Mouse (Mus musculus) cerebral cortex, adult 2 months (tissue): ENCODE data around the gene Alyref.

Experiments used
- WGBS: fragments of 180-500 bp; shearing (Covaris S2); methylation state at CpG from one replicate; pipeline ENCODE4 v1.1.7; 2018; 5-methylcytosine and 5-hydroxymethylcytosine counted together

The Alyref gene

GRCm38 (mm10) chr11:120626785-120627467 lies 28.8 kb upstream of the Alyref start:
- WGBS: 73% methylated on average over 11 of the region's 11 CpGs

GRCm38 (mm10) chr11:120625152-120625775 lies 27.1 kb upstream of the Alyref start, which contains the start of gene Sirt7:
Gene Sirt7 (minus strand): TSS chr11:120625240.
- WGBS: 14% methylated on average over 5 of the region's 5 CpGs

DNA sequence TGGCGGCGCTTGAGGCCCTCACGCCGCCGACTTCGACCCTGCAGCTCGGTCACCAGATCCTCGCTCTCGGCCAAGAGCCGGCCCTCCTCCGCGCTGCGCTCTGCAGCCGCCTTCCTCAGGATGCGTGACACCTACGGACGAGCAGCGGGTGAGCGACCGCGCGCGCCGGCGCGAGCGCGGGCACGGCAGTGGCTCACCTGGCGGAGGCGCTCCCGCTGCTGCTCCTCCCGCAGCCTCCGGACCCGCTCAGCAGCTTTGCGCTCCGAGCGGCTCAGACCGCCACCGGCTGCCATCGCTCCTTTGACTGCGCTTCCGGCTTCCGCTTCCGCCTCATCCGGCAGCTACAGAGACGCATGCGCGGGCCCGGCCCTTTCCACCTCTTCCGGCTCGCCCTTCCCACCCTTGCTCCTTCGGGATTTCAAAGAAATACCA lies 26.5 kb upstream of the Alyref start:
- under 1% methylated on average over 53 of the region's 53 CpGs for WGBS

DNA sequence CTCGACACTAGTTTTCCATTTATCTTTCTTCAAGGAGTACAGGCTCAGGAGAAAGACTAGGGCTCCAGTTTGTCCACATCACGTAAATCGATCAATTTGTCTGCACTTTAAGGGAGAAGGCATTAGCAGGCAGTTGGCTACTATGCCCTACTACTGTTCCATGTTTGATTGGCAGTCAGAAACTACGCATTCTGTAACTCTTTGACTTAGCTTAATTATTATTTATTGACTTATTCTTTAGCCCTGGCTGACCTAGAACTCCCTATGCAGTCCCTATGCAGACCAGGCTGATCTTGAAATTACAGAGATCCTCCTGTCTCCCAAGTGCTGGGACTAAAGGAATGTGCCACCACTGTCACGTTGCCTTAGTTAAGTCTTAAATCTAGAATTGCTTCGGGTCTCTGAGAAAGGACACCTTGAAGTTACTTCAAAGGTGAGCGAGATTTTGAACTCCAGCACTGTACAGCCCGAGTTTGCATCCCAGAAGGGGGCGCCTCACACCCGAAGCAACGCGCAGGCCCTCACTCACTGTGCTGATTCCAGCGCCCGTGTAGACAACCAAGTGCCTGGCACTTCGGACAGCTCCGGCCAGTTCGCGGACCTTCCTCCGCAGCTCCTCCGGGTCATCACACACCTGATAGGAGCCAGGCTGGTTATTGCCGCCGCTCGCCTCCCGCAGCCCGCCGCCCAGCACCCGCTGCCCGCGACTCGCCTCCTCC lies 26.0 kb upstream of the Alyref start:
- WGBS: 13% methylated on average over 27 of the region's 30 CpGs

GRCm38 (mm10) chr11:120622805-120623204 lies 24.6 kb upstream of the Alyref start:
- WGBS: 89% methylated on average over 6 of the region's 6 CpGs

DNA sequence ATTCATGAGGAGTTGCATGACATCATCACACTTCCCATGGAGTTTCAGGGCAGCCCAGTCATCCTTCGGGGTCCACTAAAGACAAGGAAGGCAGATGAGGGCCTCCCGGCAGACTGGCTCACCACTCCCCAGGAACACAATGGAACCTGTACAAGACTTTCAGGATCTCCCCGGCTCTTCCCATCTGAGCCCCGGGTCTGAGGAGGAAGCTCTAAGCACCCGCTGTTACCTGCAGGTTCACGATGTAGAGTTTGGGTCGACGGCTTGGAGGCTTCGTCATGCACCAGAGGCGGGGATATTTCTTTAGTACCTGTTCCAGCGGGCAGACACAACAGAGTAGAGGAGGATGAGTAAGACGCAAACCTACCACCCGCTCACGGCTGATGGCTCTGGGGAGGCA lies 22.0 kb upstream of the Alyref start:
- WGBS: 90% methylated on average over 14 of the region's 14 CpGs

DNA sequence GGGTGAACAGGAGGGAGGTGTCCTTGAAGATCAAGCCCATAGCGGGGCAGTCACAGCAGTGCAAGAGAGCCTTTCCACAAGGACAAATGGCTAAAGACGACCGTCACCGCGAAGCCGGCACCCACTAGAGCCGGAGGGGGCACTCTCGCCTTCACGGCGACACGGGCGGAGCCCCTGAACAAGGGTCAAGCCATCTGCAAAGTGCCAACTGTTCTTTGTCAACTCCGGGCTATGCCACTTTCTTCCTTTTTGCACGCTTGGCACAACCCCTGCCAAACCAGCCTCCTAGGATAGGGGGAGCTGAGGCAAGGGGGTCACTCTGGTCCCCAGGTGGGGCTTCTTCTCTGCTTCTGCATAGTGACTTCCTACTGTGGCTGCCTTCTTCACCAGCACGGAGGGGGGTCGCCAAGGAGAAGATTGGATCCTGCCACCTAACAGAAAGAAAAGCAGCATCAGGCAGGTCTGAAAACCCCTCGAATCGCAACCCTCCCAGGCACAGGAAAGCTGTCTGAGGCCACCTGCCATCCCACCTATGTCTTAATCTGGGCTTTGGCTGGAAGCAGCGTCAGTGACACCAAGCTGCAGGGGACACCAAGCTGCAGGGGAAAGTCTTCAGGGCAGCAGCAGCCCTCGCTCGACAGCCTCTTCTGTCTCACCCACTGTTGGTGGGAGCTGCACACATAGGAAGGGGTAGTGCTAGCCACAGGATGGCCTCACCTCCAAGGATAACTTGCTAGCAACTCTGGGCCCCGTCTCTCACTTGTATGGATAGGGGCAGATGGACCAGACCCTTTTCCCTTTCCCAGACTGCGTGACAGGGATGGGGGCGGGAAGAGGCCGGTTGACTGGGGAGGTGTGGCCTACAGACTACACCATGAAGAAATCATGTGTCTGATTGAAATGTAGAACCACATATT lies 20.7 kb upstream of the Alyref start:
- WGBS: 91% methylated on average over 25 of the region's 25 CpGs

DNA sequence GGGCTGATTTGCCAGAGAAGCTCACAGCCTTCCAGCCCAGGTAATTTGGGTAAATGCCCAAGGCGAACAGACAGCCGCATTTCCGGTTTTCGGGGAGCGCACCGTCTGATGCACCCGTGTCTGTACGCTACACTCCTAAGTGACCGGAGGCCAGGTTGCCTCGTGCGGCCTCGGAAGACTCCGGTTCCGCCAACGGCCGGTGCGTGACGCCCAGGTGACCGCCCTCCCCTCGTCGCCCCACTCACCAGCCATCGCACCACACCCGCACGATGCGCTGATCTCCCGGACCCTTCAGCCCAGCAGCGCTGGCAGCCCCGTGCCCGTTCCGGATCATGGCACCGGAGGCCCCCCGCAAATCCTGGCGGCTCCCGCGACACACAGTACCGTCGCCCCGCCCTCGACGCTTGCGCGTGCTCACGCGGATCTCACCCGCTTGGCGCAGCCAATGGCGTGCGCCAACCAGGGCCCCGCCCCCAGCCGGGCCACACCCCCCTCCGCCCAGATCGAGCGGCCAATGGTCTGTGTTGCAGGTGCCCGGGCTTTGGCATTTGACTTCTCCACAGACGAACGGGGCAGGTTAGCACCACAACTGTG lies 19.5 kb upstream of the Alyref start, which contains the start of gene Pcyt2:
TSS of gene Pcyt2 (minus strand) at position 418 of the 594 bp plus-strand sequence.
- WGBS: under 1% methylated on average over 56 of the region's 56 CpGs

DNA sequence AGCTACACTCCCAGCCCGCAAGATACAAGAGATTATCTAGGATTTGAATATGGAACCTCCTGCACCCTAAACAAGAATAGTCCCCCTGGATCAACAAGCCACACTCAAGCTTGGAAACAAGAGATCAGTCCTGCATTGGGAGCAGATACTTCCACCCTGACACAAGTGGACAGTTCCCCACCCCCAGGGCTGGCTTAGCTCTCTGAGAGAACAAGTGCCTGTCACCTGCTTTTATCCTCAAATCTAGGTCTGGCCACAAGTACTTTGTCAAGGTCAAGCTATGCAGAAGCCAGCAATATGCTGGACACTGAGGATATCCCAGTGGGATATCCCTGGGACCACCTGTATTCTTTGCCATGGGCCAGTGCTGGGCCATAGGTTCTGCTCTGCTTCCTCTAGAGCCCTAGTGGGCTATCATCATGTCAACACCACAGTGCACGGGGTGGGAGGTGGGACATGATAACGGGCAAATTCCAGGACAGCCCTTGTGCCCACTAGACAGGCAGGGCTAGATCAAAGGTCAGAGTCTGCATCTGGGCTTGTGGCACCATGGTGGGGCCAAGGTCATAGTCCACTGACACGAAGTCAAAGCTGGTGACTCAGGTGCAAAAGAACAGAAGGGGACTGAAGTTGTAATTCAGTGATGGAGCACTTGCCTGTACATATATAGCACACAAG lies 18.6 kb upstream of the Alyref start:
- 32% methylated on average over 4 of the region's 4 CpGs for WGBS

DNA sequence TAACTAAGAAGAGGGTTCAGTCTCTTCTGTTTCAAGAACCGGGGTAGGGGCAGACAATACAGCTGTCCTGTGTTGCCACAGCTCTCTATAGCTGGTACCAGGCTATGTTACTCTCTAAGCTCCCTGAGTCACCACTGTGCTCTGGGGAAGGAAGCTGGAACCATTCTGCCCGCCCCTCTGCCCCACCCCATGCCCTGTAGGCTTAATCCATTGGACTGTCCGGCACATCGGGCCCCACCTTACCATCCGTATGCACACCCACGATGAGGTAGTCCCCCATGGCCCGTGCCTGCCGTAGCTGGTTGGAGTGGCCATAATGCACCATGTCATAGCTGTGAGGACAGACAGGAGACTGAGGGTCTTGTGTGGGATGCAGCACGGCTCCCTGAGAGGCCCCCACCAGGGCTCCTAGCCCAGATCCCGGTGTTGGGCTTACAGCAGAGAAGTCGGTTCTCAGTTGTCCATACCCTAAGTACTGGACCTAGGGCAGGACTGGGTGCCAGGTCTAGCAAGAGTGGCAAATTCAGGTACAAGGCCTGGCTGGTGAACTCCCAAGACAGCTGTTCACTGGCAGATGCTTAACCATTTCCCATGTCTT lies 17.5 kb upstream of the Alyref start:
- WGBS: 71% methylated on average over 11 of the region's 11 CpGs

DNA sequence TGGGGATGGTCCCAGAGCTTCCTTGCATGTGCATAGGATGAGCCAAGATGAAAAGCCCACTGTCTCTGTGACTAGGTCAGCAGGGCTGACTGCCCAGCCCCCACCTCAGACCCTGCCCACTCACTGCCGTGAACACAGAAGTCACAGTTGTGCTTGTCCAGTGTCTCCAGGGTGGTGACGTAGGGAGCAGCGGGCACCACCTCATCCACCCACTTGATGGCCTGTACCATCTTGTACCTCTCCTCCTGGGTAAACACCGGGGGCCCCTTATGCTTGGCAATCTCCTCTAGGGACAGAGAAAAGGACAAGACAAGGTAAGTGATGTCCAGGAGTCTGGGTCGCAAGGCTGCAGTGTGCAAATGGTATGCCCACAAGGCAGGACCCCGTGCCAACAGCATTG lies 17.0 kb upstream of the Alyref start:
- 74% methylated on average over 6 of the region's 6 CpGs for WGBS

DNA sequence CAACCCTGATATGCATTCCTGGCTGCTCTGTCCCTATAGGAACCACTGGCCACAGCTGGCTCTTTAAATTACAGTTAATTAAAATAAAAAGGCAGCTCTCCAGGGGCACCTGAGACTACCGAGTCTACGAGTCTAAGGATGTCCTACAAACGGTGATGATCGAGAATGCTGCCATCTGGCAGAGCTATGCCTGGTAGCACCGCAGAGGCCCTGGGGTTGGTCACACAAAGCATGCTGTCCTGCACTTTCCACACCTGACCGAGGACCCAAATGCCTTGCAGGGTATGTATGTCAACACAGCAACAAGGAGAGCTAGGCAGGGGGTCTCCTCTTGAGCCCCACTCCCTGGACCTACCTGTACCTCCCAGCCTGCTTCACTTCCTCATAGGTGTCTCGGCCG lies 15.8 kb upstream of the Alyref start:
- 77% methylated on average over 8 of the region's 8 CpGs for WGBS

GRCm38 (mm10) chr11:120613481-120613972 lies 15.4 kb upstream of the Alyref start:
- WGBS: 88% methylated on average over 10 of the region's 10 CpGs

DNA sequence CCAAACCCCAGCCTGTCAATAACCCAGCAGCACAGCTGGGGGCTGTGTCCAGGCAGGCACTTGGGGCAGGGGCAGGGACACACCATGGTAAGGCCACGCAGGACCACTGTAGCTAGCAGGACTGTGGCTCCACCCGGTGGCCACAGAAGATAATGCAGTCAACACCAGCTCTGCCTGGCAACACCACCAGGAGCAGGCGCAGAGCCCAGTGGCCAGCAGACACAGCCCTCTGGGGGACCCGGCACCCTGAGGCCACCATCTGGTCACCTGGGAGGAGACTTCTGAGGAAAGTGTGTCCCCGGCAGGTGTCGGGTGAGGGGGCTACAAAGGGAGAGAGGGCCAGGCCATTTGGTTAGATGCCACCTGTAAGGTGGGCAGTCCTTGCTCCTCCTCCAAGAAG lies 14.6 kb upstream of the Alyref start:
- WGBS: 37% methylated on average over 6 of the region's 6 CpGs

- 72% methylated on average over 9 of the region's 9 CpGs for WGBS
Observed at GRCm38 (mm10) chr11:120610477-120611046, 12.4 kb upstream of the Alyref start.

DNA sequence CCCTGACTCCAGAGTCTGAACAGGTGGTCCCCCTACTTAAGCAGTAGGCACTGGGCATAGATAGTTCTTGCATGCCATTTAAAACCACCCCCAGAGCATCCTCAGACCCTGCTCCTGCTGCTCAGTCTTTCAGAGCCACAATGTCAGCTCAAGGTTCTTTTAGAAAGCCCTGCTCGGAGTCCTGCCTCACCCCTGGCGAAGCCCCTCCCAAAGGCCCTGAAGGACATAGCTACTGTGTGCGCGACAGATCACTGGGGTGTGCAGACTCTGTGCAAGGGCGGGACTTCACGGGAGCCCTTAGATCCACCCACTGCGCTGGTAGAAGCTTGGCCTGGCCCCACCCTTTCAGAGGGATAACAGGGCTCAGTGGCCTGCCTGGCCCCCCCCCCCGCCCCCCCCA lies 11.1 kb upstream of the Alyref start:
- 40% methylated on average over 8 of the region's 8 CpGs for WGBS

GRCm38 (mm10) chr11:120608241-120609034 lies 10.3 kb upstream of the Alyref start, which contains the start of gene Npb:
Gene Npb (plus strand): TSS chr11:120608477.
- 14% methylated on average over 45 of the region's 45 CpGs for WGBS

GRCm38 (mm10) chr11:120606764-120607163 lies 8.6 kb upstream of the Alyref start:
- whole genome bisulfite sequencing: 72% methylated on average over 4 of the region's 4 CpGs

- WGBS: 73% methylated on average over 7 of the region's 7 CpGs
Observed at GRCm38 (mm10) chr11:120605667-120606066, 7.5 kb upstream of the Alyref start.
